Mouse (Mus musculus) cortical plate, adult 2 months (tissue): ENCODE measurements around the gene Alas2.

Experiments used
- CTCF ChIP-seq: fragments of 200-500 bp; IDR thresholded peaks from 2 replicates; pipeline ENCODE4 v1.5.1; 2011; ENCODE audit warnings: mild to moderate bottlenecking, control low read depth, low read length; ENCODE audit not compliant: insufficient read depth; ENCODE audit errors: extremely low read depth
- POLR2A ChIP-seq: fragments of 200-500 bp; IDR thresholded peaks from 2 replicates; pipeline ENCODE4 v1.6.1; 2011; ENCODE audit warnings: mild to moderate bottlenecking, low read length, control low read depth; ENCODE audit not compliant: insufficient read depth; ENCODE audit errors: extremely low read depth

GRCm38 (mm10) chrX:150595016-150595760 lies 48.0 kb downstream of the Alas2 start:
- TF ChIP-seq CTCF (no peak), POLR2A (no peak)
